Mouse (Mus musculus): ENCODE results near the gene Colgalt2. TPM values are rescaled to one million over a fixed set of nuclear protein-coding genes. Genes with fewer than 3 reads are reported as not detected.

The Colgalt2 gene
- polyA plus RNA-seq, 1 experiment, result 5.9 TPM

GRCm38 (mm10) chr1:152439874-152440273 lies 40.2 kb downstream of the Colgalt2 start:
- TF ChIP-seq POLR2A (IDR thresholded peaks at IDR 0.05; ENCODE audit: extremely low read depth, insufficient read depth, low read length) (no peak), CTCF (IDR thresholded peaks at IDR 0.05; ENCODE audit: extremely low read depth, insufficient read depth, low read length) (no peak)
- no peak overlapping the region for H3K27ac ChIP-seq (ENCODE audit: insufficient read depth, low read length)
- H3K4me1 ChIP-seq (ENCODE audit: control insufficient read depth, insufficient read depth, low read length), result peaks cover 2% of the 10 kb centered on the region; the same call in 1 of the 2 replicates
- no peak overlapping the region for H3K4me3 ChIP-seq (ENCODE audit: insufficient read depth, low read length)

GRCm38 (mm10) chr1:152444630-152445029 lies 45.0 kb downstream of the Colgalt2 start:
- TF ChIP-seq CTCF (IDR thresholded peaks at IDR 0.05; ENCODE audit: extremely low read depth, insufficient read depth, low read length) (no peak), POLR2A (IDR thresholded peaks at IDR 0.05; ENCODE audit: extremely low read depth, insufficient read depth, low read length) (no peak)
- no peaks in the 10 kb centered on the region for H3K4me1 ChIP-seq (ENCODE audit: control insufficient read depth, insufficient read depth, low read length)
- H3K4me3 ChIP-seq (ENCODE audit: insufficient read depth, low read length), result no peak overlapping the region
- no peak overlapping the region for H3K27ac ChIP-seq (ENCODE audit: insufficient read depth, low read length)

- Histone ChIP-seq H3K4me3 (ENCODE audit: insufficient read depth, low read length) (no peak overlapping the region), H3K4me1 (ENCODE audit: control insufficient read depth, insufficient read depth, low read length) (no peaks in the 10 kb centered on the region), H3K27ac (ENCODE audit: insufficient read depth, low read length) (no peak overlapping the region)
- no peak for TF ChIP-seq POLR2A (IDR thresholded peaks at IDR 0.05; ENCODE audit: extremely low read depth, insufficient read depth, low read length)
- no peak for TF ChIP-seq CTCF (IDR thresholded peaks at IDR 0.05; ENCODE audit: extremely low read depth, insufficient read depth, low read length)
Measured at GRCm38 (mm10) chr1:152445925-152446324, 46.3 kb downstream of the Colgalt2 start.

- Histone ChIP-seq H3K4me1 (ENCODE audit: control insufficient read depth, insufficient read depth, low read length) (no peaks in the 10 kb centered on the region; the same call in 1 of the 2 replicates), H3K4me3 (ENCODE audit: insufficient read depth, low read length) (no peak overlapping the region), H3K27ac (ENCODE audit: insufficient read depth, low read length) (no peak overlapping the region)
- no peak for TF ChIP-seq CTCF (IDR thresholded peaks at IDR 0.05; ENCODE audit: extremely low read depth, insufficient read depth, low read length)
- TF ChIP-seq POLR2A (IDR thresholded peaks at IDR 0.05; ENCODE audit: extremely low read depth, insufficient read depth, low read length), result no peak
Measured at GRCm38 (mm10) chr1:152454536-152454935, 54.9 kb downstream of the Colgalt2 start.

GRCm38 (mm10) chr1:152455275-152456243 lies 55.9 kb downstream of the Colgalt2 start:
- H3K27ac ChIP-seq (ENCODE audit: insufficient read depth, low read length), result no peak overlapping the region
- H3K4me3 ChIP-seq (ENCODE audit: insufficient read depth, low read length), result no peak overlapping the region
- TF ChIP-seq POLR2A (IDR thresholded peaks at IDR 0.05; ENCODE audit: extremely low read depth, insufficient read depth, low read length) (no peak), CTCF (IDR thresholded peaks at IDR 0.05; ENCODE audit: extremely low read depth, insufficient read depth, low read length) (no peak)
- H3K4me1 ChIP-seq (ENCODE audit: control insufficient read depth, insufficient read depth, low read length), result no peaks in the 10 kb centered on the region; the same call in 1 of the 2 replicates

GRCm38 (mm10) chr1:152456266-152456665 lies 56.6 kb downstream of the Colgalt2 start:
- TF ChIP-seq POLR2A (IDR thresholded peaks at IDR 0.05; ENCODE audit: extremely low read depth, insufficient read depth, low read length) (no peak), CTCF (IDR thresholded peaks at IDR 0.05; ENCODE audit: extremely low read depth, insufficient read depth, low read length) (no peak)
- H3K27ac ChIP-seq (ENCODE audit: insufficient read depth, low read length), result no peak overlapping the region
- no peak overlapping the region for H3K4me3 ChIP-seq (ENCODE audit: insufficient read depth, low read length)
- no peaks in the 10 kb centered on the region; the same call in 1 of the 2 replicates for H3K4me1 ChIP-seq (ENCODE audit: control insufficient read depth, insufficient read depth, low read length)

GRCm38 (mm10) chr1:152457596-152457995 lies 58.0 kb downstream of the Colgalt2 start:
- Histone ChIP-seq H3K4me1 (ENCODE audit: control insufficient read depth, insufficient read depth, low read length) (no peaks in the 10 kb centered on the region; the same call in 1 of the 2 replicates), H3K4me3 (ENCODE audit: insufficient read depth, low read length) (no peak overlapping the region), H3K27ac (ENCODE audit: insufficient read depth, low read length) (no peak overlapping the region)
- TF ChIP-seq POLR2A (IDR thresholded peaks at IDR 0.05; ENCODE audit: extremely low read depth, insufficient read depth, low read length) (no peak), CTCF (IDR thresholded peaks at IDR 0.05; ENCODE audit: extremely low read depth, insufficient read depth, low read length) (no peak)

GRCm38 (mm10) chr1:152458996-152459395 lies 59.4 kb downstream of the Colgalt2 start:
- TF ChIP-seq CTCF (IDR thresholded peaks at IDR 0.05; ENCODE audit: extremely low read depth, insufficient read depth, low read length), result no peak
- no peak for TF ChIP-seq POLR2A (IDR thresholded peaks at IDR 0.05; ENCODE audit: extremely low read depth, insufficient read depth, low read length)
- H3K4me1 ChIP-seq (ENCODE audit: control insufficient read depth, insufficient read depth, low read length), result no peaks in the 10 kb centered on the region; the same call in 1 of the 2 replicates
- H3K27ac ChIP-seq (ENCODE audit: insufficient read depth, low read length), result no peak overlapping the region
- H3K4me3 ChIP-seq (ENCODE audit: insufficient read depth, low read length), result no peak overlapping the region

GRCm38 (mm10) chr1:152460931-152461330 lies 61.3 kb downstream of the Colgalt2 start:
- TF ChIP-seq POLR2A (IDR thresholded peaks at IDR 0.05; ENCODE audit: extremely low read depth, insufficient read depth, low read length) (no peak), CTCF (IDR thresholded peaks at IDR 0.05; ENCODE audit: extremely low read depth, insufficient read depth, low read length) (no peak)
- Histone ChIP-seq H3K4me3 (ENCODE audit: insufficient read depth, low read length) (no peak overlapping the region), H3K27ac (ENCODE audit: insufficient read depth, low read length) (no peak overlapping the region), H3K4me1 (ENCODE audit: control insufficient read depth, insufficient read depth, low read length) (no peaks in the 10 kb centered on the region; the same call in 1 of the 2 replicates)
